Mouse (Mus musculus): ENCODE data around the gene Olfr1014. TPM values are rescaled to one million over a fixed set of nuclear protein-coding genes. Genes with fewer than 3 reads are reported as not detected.
A peak's percentile ranks its signal among the peaks of the same experiment; 100 is the strongest.

Gene Olfr1014
- not detected for total RNA-seq (2021)

DNA sequence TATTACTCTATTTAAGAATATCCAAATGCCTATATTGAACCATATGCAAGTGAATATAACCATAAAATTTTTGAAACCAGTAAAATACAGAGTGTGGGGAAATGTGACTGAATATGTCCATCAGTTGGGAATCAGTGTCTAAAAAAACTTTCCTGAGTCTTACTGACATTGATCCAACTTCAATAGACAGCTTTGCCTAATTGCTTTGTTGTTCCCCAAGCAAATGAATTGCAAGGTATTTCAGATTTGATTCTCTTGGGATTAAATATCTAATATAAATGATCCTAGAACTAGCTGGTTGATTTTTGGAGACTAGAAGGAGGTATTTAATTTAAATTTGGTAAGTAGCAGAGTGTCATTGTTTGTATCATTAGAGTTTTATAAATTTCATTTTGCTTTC, at the start of gene Olfr1014:
Gene Olfr1014, plus strand, starts transcription at position 301 of the 400 bp plus-strand sequence.
- intact Hi-C loops (cut with DNase I), result no loop called here
- no peak for DNase-seq (ENCODE audit: extremely low spot score in 1 of 2, low spot score in 2 of 2)

- DNase-seq (ENCODE audit: extremely low spot score in 1 of 2, low spot score in 2 of 2), result peak in 1 of 2 experiments; percentile 44
These were observed 46.7 kb upstream of the Olfr1014 start for GRCm38 (mm10) chr2:85725793-85726192.

GRCm38 (mm10) chr2:85753822-85754221, 18.7 kb upstream of the Olfr1014 start:
- intact Hi-C loops (cut with DNase I), result no loop called here
- DNase-seq (ENCODE audit: extremely low spot score in 1 of 2, low spot score in 2 of 2), result no peak

More at GRCm38 (mm10) chr2:85725793-85726192, 46.7 kb upstream of the Olfr1014 start:
- intact Hi-C loops (cut with DNase I), result loop anchor here (5.0 kb wide), 1 partner anchor 737 kb away; no protein-coding TSS in a partner anchor

- intact Hi-C loops (cut with DNase I), result no loop called here
- no peak for DNase-seq (ENCODE audit: extremely low spot score in 1 of 2, low spot score in 2 of 2)
These were observed 9.8 kb upstream of the Olfr1014 start, which contains the start of gene Olfr1012 for GRCm38 (mm10) chr2:85762666-85763065. Gene Olfr1012 (minus strand): TSS chr2:85762766.

DNA sequence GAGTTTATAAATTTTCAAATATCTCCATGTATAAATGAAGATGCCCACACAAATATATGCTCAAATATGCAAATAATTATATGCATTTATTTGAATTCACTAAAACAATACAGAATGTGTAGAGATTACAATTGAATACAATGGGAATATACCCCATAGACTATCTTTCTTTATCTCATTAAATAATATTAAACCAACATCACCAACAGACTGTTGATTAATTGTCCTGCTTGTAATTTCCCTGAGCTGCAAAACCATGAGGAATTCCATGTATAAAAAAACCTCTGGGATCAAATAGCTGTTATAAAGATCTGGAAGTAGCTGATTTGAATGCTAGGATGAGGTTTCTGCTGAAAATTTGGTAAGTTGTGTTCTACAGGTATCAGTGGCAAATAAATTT, 5.7 kb upstream of the Olfr1014 start, which contains the start of gene Olfr1013:
Gene Olfr1013, plus strand, starts transcription at position 301 of the 400 bp plus-strand sequence.
- intact Hi-C loops (cut with DNase I), result no loop called here
- no peak for DNase-seq (ENCODE audit: extremely low spot score in 1 of 2, low spot score in 2 of 2)

GRCm38 (mm10) chr2:85781717-85782116, 9.2 kb downstream of the Olfr1014 start, which contains the start of gene Olfr1015:
Gene Olfr1015 (plus strand): TSS chr2:85782017.
- DNase-seq (ENCODE audit: extremely low spot score in 1 of 2, low spot score in 2 of 2), result no peak
- intact Hi-C loops (cut with DNase I), result no loop called here

- DNase-seq (ENCODE audit: extremely low spot score in 1 of 2, low spot score in 2 of 2), result no peak
- intact Hi-C loops (cut with DNase I), result no loop called here
These were observed 19.8 kb downstream of the Olfr1014 start for GRCm38 (mm10) chr2:85792331-85792730.

- no peak for DNase-seq (ENCODE audit: extremely low spot score in 1 of 2, low spot score in 2 of 2)
- intact Hi-C loops (cut with DNase I), result no loop called here
These were observed 29.9 kb downstream of the Olfr1014 start, which contains the start of gene Olfr1016 for GRCm38 (mm10) chr2:85802444-85802843. Gene Olfr1016 (minus strand): TSS chr2:85802544.

DNA sequence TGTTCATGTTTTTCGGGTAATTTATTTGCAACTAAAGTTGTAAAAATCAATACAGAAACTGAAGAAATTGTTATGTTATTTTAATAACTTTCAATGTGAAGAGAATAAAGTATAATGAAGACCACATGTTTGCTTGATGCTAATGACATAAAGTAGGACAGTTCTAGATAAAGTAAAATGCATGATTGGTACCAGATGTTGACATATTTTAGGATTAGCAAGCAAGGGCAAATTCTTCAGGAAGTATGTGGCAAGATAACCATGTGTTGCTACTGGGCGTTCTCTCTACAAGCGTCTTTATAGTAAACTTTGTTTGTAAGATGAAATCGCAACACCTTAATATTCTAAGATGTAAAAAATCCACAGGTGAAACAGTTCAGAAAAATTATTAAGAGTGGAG, 32.0 kb downstream of the Olfr1014 start:
- intact Hi-C loops (cut with DNase I), result no loop called here
- no peak for DNase-seq (ENCODE audit: extremely low spot score in 1 of 2, low spot score in 2 of 2)

DNA sequence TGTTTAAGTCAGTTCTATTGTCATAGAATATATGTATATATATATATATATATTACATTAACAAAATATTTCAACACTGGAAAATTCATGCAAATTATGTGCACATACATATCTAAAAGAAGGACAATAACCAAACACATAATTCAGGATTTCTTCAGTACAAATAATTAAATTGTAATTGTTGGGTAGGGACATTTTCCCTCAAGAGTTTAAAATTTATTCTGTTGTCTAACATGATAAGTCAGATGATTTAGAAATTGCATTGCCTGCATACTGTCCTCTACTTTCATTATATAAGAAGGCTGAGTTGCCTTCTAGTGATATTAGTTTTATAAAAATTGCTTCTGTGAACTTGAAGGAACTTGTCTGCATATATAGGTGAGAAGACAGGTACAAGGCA, 45.7 kb downstream of the Olfr1014 start, which contains the start of gene Olfr1018:
Gene Olfr1018, plus strand, starts transcription at position 301 of the 400 bp plus-strand sequence.
- intact Hi-C loops (cut with DNase I), result no loop called here
- DNase-seq (ENCODE audit: extremely low spot score in 1 of 2, low spot score in 2 of 2), result no peak

Other genes with a start within 250 kb of the Olfr1014 start
- gene Olfr996, start 193.5 kb upstream of the Olfr1014 start, total RNA-seq (2021), result not detected
- gene Olfr998, start 183.8 kb upstream of the Olfr1014 start, total RNA-seq (2021), result not detected
- not detected for gene Olfr1000, start 160.8 kb upstream of the Olfr1014 start, total RNA-seq (2021)
- gene Olfr1002, start 122.0 kb upstream of the Olfr1014 start, total RNA-seq (2021), result not detected
- not detected for gene Olfr154, start 108.3 kb upstream of the Olfr1014 start, total RNA-seq (2021)
- not detected for gene Olfr1006, start 93.9 kb upstream of the Olfr1014 start, total RNA-seq (2021)
- not detected for gene Olfr1008, start 83.3 kb upstream of the Olfr1014 start, total RNA-seq (2021)
- not detected for gene Olfr1009, start 57.3 kb upstream of the Olfr1014 start, total RNA-seq (2021)
- not detected for gene Olfr1012, start 9.9 kb upstream of the Olfr1014 start, total RNA-seq (2021)
- gene Olfr1013, start 5.6 kb upstream of the Olfr1014 start, total RNA-seq (2021), result not detected
- gene Olfr1015, start 9.3 kb downstream of the Olfr1014 start, total RNA-seq (2021), result not detected
- not detected for gene Olfr1016, start 29.8 kb downstream of the Olfr1014 start, total RNA-seq (2021)
- gene Olfr1018, start 45.8 kb downstream of the Olfr1014 start, total RNA-seq (2021), result not detected
- gene Olfr1019, start 72.8 kb downstream of the Olfr1014 start, total RNA-seq (2021), result not detected
- not detected for gene Olfr1020, start 74.3 kb downstream of the Olfr1014 start, total RNA-seq (2021)
- gene Olfr1022, start 95.9 kb downstream of the Olfr1014 start, total RNA-seq (2021), result not detected
- gene Olfr1023, start 112.9 kb downstream of the Olfr1014 start, total RNA-seq (2021), result not detected
- gene Olfr1024, start 132.3 kb downstream of the Olfr1014 start, total RNA-seq (2021), result not detected
- not detected for gene Olfr1025-ps1, start 142.5 kb downstream of the Olfr1014 start, total RNA-seq (2021)
- not detected for gene Olfr1026, start 148.8 kb downstream of the Olfr1014 start, total RNA-seq (2021)
- not detected for gene Olfr1028, start 177.7 kb downstream of the Olfr1014 start, total RNA-seq (2021)
- not detected for gene Olfr1029, start 201.2 kb downstream of the Olfr1014 start, total RNA-seq (2021)
- not detected for gene Olfr1030, start 206.6 kb downstream of the Olfr1014 start, total RNA-seq (2021)
- not detected for gene Olfr1031, start 217.6 kb downstream of the Olfr1014 start, total RNA-seq (2021)
- not detected for gene Olfr1032, start 232.8 kb downstream of the Olfr1014 start, total RNA-seq (2021)
- gene Olfr1033, start 247.9 kb downstream of the Olfr1014 start, total RNA-seq (2021), result not detected